Mouse (Mus musculus): ENCODE measurements around the gene Alpk1. TPM values are rescaled to one million over a fixed set of nuclear protein-coding genes. Genes with fewer than 3 reads are reported as not detected.

Gene Alpk1
- 0.95 and 0.98 TPM in 2 replicates for polyA plus RNA-seq (2016; fragmentation: Nextera tagmentation; extraction: Ambion mirVana)

GRCm38 (mm10) chr3:127780021-127780644 lies at the start of gene Alpk1:
TSS of gene Alpk1 (minus strand) at chr3:127780527.
- Histone ChIP-seq H3K36me3 (no peaks in the 10 kb centered on the region), H3K9me3 (replicated peaks) (no peaks in the 10 kb centered on the region; the same call in 1 of the 2 replicates), H3K4me1 (peaks cover 7% of the 10 kb centered on the region), H3K27me3 (ENCODE audit: low read depth, poor library complexity, severe bottlenecking) (peaks cover 31% of the 10 kb centered on the region), H3K4me3 (peak within 1 kb of the TSS; percentile 54), H3K27ac (replicated peaks) (no peak within 1 kb of the TSS)
- DNase-seq (ENCODE audit: low spot score), result peak; percentile 55
- 4% methylated on average over 24 of the region's 24 CpGs for WGBS

GRCm38 (mm10) chr3:127827123-127827522 lies 46.8 kb upstream of the Alpk1 start:
- Histone ChIP-seq H3K27ac (replicated peaks) (no peak overlapping the region; the same call in 1 of the 2 replicates), H3K4me3 (no peak overlapping the region), H3K36me3 (peaks cover 9% of the 10 kb centered on the region), H3K27me3 (ENCODE audit: low read depth, poor library complexity, severe bottlenecking) (no peaks in the 10 kb centered on the region), H3K4me1 (peaks cover 19% of the 10 kb centered on the region), H3K9me3 (replicated peaks) (no peaks in the 10 kb centered on the region)
- WGBS, result 71% methylated on average over 7 of the region's 7 CpGs
- DNase-seq (ENCODE audit: low spot score), result no peak

GRCm38 (mm10) chr3:127826503-127826902 lies 46.2 kb upstream of the Alpk1 start:
- Histone ChIP-seq H3K27ac (replicated peaks) (no peak overlapping the region), H3K4me1 (peaks cover 19% of the 10 kb centered on the region)

GRCm38 (mm10) chr3:127823886-127824863 lies 43.8 kb upstream of the Alpk1 start:
- H3K27ac ChIP-seq (replicated peaks), result no peak overlapping the region
- no peaks in the 10 kb centered on the region for H3K9me3 ChIP-seq (replicated peaks)
- H3K4me3 ChIP-seq, result no peak overlapping the region
- H3K4me1 ChIP-seq, result peaks cover 19% of the 10 kb centered on the region
- peaks cover 28% of the 10 kb centered on the region for H3K36me3 ChIP-seq
- H3K27me3 ChIP-seq (ENCODE audit: low read depth, poor library complexity, severe bottlenecking), result no peaks in the 10 kb centered on the region
- DNase-seq (ENCODE audit: low spot score), result no peak
- 89% methylated on average over 17 of the region's 17 CpGs for WGBS

More at GRCm38 (mm10) chr3:127826503-127826902, 46.2 kb upstream of the Alpk1 start:
- H3K9me3 ChIP-seq (replicated peaks), result no peaks in the 10 kb centered on the region
- H3K36me3 ChIP-seq, result peaks cover 16% of the 10 kb centered on the region
- no peak for DNase-seq (ENCODE audit: low spot score)
- 84% methylated on average over 7 of the region's 7 CpGs for WGBS
- H3K4me3 ChIP-seq, result no peak overlapping the region
- no peaks in the 10 kb centered on the region for H3K27me3 ChIP-seq (ENCODE audit: low read depth, poor library complexity, severe bottlenecking)

GRCm38 (mm10) chr3:127821209-127821608 lies 40.9 kb upstream of the Alpk1 start:
- DNase-seq (ENCODE audit: low spot score), result no peak
- Histone ChIP-seq H3K4me1 (peaks cover 7% of the 10 kb centered on the region; the same call in 1 of the 2 replicates), H3K36me3 (peaks cover 46% of the 10 kb centered on the region), H3K9me3 (replicated peaks) (no peaks in the 10 kb centered on the region), H3K4me3 (no peak overlapping the region), H3K27ac (replicated peaks) (no peak overlapping the region), H3K27me3 (ENCODE audit: low read depth, poor library complexity, severe bottlenecking) (no peaks in the 10 kb centered on the region)
- WGBS, result 92% methylated on average over 5 of the region's 5 CpGs

- no peak for DNase-seq (ENCODE audit: low spot score)
- no peak overlapping the region for H3K27ac ChIP-seq (replicated peaks)
- no peaks in the 10 kb centered on the region for H3K9me3 ChIP-seq (replicated peaks)
- WGBS, result 93% methylated on average over 1 of the region's 1 CpGs
- no peaks in the 10 kb centered on the region for H3K27me3 ChIP-seq (ENCODE audit: low read depth, poor library complexity, severe bottlenecking)
- peaks cover 48% of the 10 kb centered on the region for H3K36me3 ChIP-seq
- peaks cover 7% of the 10 kb centered on the region; the same call in 1 of the 2 replicates for H3K4me1 ChIP-seq
- no peak overlapping the region for H3K4me3 ChIP-seq
These were observed 40.1 kb upstream of the Alpk1 start for GRCm38 (mm10) chr3:127820400-127820799.

GRCm38 (mm10) chr3:127818694-127819663 lies 38.7 kb upstream of the Alpk1 start:
- Histone ChIP-seq H3K4me3 (no peak overlapping the region), H3K27me3 (ENCODE audit: low read depth, poor library complexity, severe bottlenecking) (no peaks in the 10 kb centered on the region), H3K9me3 (replicated peaks) (no peaks in the 10 kb centered on the region), H3K27ac (replicated peaks) (no peak overlapping the region), H3K4me1 (peaks cover 5% of the 10 kb centered on the region; the same call in 1 of the 2 replicates), H3K36me3 (peaks cover 52% of the 10 kb centered on the region)
- WGBS, result 92% methylated on average over 11 of the region's 11 CpGs
- no peak for DNase-seq (ENCODE audit: low spot score)

GRCm38 (mm10) chr3:127817120-127817683 lies 36.9 kb upstream of the Alpk1 start:
- Histone ChIP-seq H3K27ac (replicated peaks) (no peak overlapping the region), H3K4me1 (0 out of 2 replicates have a peak, but pooled peaks cover 3% of the 10 kb centered on the region), H3K4me3 (no peak overlapping the region), H3K9me3 (replicated peaks) (no peaks in the 10 kb centered on the region), H3K36me3 (peaks cover 67% of the 10 kb centered on the region), H3K27me3 (ENCODE audit: low read depth, poor library complexity, severe bottlenecking) (no peaks in the 10 kb centered on the region)
- WGBS, result 84% methylated on average over 7 of the region's 7 CpGs
- DNase-seq (ENCODE audit: low spot score), result no peak

- Histone ChIP-seq H3K9me3 (replicated peaks) (no peaks in the 10 kb centered on the region), H3K27ac (replicated peaks) (no peak overlapping the region), H3K4me3 (no peak overlapping the region), H3K4me1 (peaks cover 18% of the 10 kb centered on the region), H3K36me3 (peaks cover 82% of the 10 kb centered on the region), H3K27me3 (ENCODE audit: low read depth, poor library complexity, severe bottlenecking) (no peaks in the 10 kb centered on the region)
- WGBS, result 93% methylated on average over 7 of the region's 7 CpGs
- DNase-seq (ENCODE audit: low spot score), result no peak
These were observed 28.8 kb upstream of the Alpk1 start for GRCm38 (mm10) chr3:127809103-127809502.

GRCm38 (mm10) chr3:127807846-127808245 lies 27.5 kb upstream of the Alpk1 start:
- Histone ChIP-seq H3K9me3 (replicated peaks) (no peaks in the 10 kb centered on the region), H3K27me3 (ENCODE audit: low read depth, poor library complexity, severe bottlenecking) (no peaks in the 10 kb centered on the region), H3K36me3 (peaks cover 70% of the 10 kb centered on the region), H3K4me1 (peaks cover 18% of the 10 kb centered on the region), H3K4me3 (no peak overlapping the region), H3K27ac (replicated peaks) (no peak overlapping the region)
- WGBS, result 64% methylated on average over 5 of the region's 5 CpGs
- DNase-seq (ENCODE audit: low spot score), result no peak

- no peak overlapping the region for H3K27ac ChIP-seq (replicated peaks)
- peaks cover 18% of the 10 kb centered on the region for H3K4me1 ChIP-seq
- no peak for DNase-seq (ENCODE audit: low spot score)
- no peak overlapping the region for H3K4me3 ChIP-seq
- 90% methylated on average over 6 of the region's 6 CpGs for WGBS
- H3K36me3 ChIP-seq, result peaks cover 52% of the 10 kb centered on the region
- no peaks in the 10 kb centered on the region for H3K9me3 ChIP-seq (replicated peaks)
- no peaks in the 10 kb centered on the region for H3K27me3 ChIP-seq (ENCODE audit: low read depth, poor library complexity, severe bottlenecking)
These were observed 25.7 kb upstream of the Alpk1 start for GRCm38 (mm10) chr3:127805991-127806390.

- H3K27ac ChIP-seq (replicated peaks), result no peak overlapping the region
- H3K9me3 ChIP-seq (replicated peaks), result no peaks in the 10 kb centered on the region
- no peaks in the 10 kb centered on the region for H3K27me3 ChIP-seq (ENCODE audit: low read depth, poor library complexity, severe bottlenecking)
- DNase-seq (ENCODE audit: low spot score), result no peak
- 83% methylated on average over 12 of the region's 12 CpGs for WGBS
- peaks cover 18% of the 10 kb centered on the region for H3K4me1 ChIP-seq
- H3K36me3 ChIP-seq, result peaks cover 43% of the 10 kb centered on the region
- no peak overlapping the region for H3K4me3 ChIP-seq
These were observed 24.7 kb upstream of the Alpk1 start for GRCm38 (mm10) chr3:127805071-127805470.
